Mouse (Mus musculus) R1 (cell line): ENCODE data around the gene Slc25a39.
"Not testable (repeated sequence)": the region's sequence is repeated elsewhere in the genome, so short reads cannot be mapped to it uniquely, and the experiment has no call there.

ENCODE experiments used
- DNase-seq: peaks from one replicate; pipeline ENCODE4 v3.0.0-alpha.2; 2018; ENCODE audit warnings: low read depth, low spot score

Slc25a39 gene

DNA sequence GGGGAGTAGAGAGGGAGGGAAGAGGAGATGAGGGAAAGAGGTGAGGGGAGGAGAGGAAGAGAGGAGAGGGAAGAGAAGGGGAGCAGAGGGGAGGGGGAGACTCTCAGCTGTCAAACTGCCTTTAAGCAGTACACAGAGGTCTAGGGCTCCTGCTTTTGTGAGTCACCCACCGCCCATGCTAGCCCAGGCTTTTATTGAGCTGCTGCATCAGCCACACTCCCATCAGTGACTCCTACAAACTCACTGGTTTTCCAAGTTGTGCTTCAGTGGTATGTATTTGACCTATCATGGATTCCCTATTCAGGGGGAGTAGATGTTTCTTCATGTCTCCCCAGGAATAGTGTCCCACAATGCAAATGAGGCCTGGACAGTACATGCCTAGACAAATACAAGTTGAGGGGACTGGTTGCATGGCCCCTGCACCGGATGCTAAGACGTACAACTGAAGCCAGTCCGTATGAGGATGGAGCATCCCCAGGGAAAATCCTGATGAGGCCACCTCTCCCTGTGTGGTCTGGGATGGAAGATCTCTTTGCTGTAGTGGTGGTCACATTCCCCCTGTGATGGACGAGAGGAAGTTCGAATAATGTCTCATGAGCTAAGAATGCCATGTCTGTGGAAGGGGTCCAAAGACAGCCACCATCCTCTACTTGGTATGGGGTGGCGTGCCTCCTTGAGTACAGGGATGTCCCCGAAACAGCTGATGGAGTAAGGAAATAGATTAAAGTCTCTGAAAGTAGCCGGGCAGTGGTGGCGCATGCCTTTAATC is 7.5 kb upstream of the Slc25a39 start:
- no peak for DNase-seq

DNA sequence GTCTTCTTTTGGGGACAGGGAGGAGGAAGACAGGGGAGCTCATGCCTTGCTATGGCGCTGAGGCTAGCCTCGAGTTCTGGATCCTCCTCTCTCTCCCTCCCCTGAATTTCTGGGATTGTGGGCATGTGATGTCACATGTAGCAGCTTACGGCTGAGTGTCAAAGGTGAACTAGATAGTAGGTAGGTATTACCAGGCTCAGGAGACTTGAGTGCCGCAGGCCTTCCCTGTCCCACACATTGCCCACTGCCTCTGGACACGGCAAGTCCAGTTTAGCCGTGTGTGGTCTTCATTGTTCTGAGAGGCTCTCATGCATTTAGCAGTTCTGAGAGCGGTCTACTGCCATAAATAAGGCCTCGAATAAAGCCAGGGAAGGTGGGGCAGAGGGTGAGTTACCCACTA is 5.3 kb upstream of the Slc25a39 start:
- no peak for DNase-seq

DNA sequence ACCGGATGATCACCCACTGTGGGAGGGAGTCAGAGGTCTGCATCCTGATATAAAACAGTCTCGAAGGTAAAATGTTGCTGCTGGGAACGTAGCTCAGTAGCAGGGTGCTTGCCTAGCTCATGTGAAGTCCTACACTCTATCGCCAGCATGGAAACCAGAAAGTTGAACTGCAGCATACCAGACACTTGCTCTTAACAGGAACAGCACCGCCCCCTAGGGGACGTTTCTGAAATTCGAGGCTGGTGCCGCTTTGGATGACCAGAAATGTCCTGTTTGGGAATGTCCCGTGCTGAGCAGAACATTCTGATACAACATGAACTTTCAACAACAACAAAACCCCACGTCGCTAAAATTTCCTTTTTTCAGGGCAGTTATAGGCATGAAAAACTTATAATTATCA is 4.0 kb upstream of the Slc25a39 start:
- peak; percentile 91 for DNase-seq

DNA sequence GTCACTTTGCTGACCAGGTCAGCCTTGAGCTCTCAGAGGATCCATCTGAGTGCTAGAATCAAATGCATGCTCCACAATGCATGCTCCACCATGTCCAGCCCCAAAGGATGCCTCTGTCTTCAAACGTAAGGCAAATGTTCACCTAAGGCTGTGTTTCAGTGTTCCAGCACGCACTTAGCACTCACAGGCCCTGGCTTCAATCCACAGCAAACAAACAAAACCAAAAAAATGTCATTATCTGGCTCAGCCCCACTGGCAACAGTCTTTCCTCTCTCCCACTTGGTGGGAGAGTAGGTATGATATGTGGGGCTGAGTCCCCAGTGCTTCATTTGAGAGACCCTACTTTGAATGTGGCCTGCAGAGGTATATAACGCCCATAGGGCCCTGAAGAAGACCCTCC is 3.3 kb upstream of the Slc25a39 start:
- DNase-seq = no peak

DNA sequence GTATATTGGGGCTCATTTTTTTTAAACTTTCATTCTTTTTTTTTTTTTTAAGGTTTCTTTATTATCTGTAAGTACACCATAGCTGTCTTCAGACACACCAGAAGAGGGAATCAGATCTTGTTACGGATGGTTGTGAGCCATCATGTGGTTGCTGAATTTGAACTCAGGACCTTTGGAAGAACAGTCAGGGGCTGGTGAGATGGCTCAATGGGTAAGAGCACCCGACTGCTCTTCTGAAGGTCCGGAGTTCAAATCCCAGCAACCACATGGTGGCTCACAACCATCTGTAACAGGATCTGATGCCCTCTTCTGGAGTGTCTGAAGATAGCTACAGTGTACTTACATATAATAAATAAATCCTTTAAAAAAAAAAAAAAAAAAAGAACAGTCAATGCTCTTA is 2.6 kb upstream of the Slc25a39 start:
- DNase-seq = not testable (repeated sequence)

DNA sequence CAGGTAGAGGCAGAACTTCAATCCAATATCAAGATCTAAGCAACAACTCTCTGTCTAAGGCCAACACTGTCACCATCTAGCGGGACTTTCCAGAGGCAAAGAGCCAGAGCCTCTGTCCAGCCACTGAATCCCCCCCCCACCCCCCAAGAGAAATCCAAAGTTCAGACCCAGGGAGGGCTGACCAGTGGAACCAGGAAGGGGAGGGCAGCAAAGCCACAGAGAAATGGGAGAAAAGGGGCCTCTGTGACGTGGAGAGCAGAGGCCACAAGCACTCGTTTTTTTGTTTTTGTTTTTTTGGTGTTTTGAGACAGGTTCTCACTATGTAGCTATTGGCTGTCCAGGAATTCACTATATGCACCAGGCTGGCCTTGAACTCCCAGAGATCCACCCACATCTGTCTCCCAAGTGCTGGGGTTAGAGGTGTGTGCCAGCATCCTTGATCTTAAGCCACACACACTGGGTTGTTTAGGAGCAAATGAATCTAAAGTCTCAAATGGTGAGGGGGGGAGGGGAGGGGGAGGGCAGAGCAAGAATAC is 2.1 kb upstream of the Slc25a39 start:
- no peak for DNase-seq

DNA sequence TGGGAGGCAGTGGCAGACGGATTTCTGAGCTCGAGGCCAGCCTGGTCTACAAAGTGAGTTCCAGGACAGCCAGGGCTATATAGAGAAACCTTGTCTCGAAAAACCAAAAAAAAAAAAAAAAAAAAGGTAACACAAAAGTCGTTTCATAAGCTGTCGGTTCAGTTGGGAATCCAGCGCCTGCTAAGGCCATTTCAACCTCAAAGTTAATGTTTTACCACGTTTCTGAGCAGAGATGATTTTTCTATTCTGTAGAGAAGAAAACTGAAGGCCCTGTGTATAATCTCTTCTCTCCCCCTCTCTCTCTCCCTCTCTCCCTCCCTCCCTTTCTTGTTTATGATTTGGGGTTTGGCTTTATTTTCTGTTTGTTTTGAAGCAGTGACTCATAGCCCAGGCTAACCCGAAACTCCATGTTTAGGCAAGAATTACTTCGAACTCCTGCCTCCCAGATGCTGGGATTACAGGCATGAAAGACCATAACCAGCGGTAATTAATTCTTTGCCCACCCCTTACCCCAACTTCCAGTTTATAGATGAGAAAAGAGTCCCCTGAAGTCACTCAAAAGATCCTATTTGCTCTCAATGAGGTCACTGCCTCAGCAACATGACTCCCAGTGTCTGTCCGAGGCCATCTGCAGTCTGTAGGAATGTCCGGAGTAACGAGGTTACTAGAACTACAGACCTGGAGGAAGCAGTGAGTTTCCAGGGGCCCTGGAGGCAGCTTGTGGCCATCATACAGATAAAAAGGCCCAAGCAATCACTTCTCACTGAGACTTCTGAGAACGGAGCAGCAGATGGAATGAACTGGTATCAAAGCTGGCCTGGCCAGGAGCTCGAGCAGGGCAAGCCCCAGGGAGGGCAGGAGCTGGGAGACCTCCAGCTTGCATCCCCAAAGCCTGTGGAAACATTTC is 1.4 kb upstream of the Slc25a39 start:
- DNase-seq = no peak

DNA sequence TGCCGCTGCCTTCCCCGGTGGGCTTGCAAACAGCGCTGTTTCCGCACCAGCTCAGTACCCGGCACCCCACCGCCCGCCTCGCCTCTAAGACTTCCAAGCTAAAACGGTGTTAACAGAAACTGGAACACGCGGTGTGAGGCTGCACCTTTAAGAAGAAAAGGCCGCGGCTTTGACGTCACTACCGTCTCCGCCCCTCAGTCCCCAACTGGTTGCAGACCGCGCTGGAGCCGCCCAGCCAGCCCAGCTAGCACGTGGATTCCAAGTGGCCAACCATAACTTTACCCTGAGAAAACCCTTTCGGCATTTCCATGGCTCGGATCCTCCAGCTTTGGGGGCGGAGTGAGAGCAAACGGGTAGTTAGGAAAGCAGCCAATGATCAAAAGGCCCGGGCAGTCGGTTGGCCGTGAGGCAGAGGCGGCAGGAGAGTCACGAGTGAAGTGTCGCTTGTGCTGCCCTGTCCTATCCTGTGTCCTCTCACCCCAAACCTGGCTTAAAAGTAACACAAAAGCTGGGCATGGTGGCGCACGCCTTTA is 664 bp upstream of the Slc25a39 start:
- DNase-seq = peak; percentile 100

DNA sequence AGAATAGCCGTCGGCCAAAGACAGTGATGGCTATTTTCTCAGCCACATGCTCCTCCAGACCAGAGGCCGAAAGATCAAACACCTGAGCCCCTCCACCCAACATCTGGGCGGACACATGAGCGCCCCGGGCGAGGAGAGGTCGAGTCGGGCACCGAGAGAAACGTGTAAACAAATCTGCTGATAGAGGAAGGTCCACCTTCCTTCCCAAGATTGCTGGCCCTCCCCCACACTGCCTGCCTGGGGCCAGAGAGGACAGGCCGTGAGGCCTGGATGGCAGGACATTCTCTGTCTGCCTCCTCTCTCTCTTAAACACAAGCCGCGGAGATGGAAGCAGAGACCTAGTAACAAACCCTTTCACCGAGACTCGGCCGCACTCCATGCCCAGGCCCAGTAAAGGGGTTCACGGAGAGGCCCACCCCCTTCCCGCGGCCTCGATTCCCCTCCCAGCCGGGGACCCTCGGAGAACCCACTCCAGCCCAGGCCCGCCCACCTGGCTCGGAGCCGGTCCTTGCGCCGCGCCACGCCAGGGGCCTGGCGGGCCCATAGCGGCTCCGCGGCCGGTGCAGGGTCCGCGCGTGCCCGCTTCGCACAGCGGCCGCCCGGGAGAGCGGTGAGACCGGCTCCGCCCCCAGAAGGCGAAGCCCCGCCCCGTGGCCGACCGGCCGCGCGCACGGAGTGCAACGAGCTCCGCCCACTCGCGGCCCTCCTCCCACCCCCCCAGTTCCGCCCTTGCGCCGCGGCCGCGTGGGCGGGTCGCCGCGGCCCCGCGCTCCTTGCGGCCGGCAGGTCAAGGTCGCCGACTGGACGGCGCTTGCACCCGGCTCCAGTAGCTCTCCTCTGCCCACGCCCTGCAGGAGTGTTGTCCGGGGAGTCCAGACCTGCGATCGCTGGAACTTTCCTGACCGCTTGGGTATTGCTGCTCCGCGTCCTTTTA is 579 bp downstream of the Slc25a39 start:
- DNase-seq = peak; percentile 86

DNA sequence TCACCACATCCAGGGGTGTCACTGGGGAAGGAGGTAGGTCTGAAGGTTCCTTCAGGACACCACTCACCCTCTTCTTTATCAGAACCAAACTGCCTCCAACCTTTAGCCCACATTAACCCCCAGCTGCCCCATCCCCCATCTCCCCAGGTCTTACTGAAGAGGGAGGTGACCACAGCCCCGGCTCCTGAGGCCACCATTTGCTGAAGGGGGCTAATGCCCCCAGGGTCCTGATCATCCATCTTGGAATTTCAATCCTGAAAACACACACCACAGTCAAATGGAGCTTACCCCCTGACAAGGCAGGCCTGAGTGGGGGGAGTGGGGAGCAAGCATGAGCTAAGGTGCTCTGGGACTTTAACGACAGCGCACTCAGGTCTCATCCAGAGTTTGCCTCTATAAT is 1.3 kb downstream of the Slc25a39 start:
- no peak for DNase-seq

DNA sequence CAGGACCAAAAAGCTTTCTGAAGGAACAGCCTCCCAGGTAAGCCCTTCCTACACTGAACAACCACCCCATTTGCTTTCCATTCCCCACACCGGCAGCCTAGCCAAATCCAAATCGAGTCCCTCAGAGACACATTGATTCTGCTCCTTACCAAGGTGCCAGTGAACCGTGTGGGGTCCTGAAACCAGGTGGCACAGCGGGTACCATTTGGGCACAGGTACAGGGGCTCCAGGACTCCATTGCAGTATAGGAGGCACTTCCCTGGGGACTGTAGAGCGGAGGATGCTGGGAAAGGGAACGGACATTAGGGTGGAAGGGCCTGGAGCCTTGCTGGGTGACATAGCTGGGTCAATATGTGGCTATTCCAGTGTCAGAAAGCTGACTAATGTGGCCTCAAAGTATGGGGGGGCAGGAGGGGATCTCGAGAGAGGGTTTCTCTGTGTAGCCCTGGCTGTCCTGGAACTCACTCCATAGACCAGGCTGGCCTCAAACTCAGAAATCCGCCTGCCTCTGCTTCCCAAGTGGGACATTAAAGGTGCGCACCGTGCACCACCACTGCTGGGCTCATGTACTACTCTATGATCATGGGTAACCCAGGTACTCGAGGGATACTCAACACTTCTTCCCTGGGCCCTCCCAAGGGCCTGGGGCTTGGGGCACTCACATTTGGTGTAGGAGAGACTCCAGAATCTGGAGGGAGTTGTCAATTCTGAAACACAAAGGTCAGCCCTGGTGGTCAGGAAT is 2.0 kb downstream of the Slc25a39 start:
- DNase-seq = no peak

DNA sequence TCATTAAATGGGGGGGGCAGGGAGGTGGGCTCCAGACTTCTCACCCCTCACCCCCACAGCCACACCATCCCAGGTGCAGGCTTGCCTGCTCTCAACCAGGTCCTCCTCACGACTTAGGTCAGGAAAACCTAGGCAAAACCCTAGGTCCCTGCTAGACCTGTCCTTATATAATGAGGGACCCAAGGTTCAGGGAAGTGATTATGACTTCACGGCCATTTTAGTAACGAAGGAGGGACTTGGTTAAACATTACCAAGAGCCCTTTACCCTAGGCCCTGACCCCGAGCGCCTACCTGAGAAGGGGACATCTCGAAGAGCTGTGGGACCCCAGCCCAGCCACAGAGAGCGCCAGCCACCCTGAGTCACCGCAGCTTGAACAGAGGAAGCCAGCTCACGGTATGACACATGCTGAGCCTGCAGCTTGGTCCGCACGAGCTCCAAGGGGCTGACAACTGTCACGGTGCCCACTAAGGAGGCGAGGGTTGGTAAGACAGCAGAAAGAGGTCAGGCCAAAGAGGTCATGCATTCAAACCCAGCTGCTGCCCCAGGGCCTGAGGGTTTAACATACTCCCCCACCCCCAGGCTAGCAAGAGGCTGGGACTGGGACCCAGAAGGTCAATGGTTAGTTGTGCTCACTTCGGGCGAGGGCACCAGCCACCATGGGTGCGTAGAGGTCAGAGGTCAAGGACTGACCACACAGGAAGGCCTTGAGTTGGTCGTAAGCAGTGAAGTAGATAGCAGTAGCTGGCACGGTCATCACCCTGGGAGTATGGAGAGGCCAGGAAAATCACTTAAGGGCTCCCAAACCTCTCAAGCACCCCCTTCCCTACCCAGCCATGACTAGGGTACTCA is 3.4 kb downstream of the Slc25a39 start:
- no peak for DNase-seq

DNA sequence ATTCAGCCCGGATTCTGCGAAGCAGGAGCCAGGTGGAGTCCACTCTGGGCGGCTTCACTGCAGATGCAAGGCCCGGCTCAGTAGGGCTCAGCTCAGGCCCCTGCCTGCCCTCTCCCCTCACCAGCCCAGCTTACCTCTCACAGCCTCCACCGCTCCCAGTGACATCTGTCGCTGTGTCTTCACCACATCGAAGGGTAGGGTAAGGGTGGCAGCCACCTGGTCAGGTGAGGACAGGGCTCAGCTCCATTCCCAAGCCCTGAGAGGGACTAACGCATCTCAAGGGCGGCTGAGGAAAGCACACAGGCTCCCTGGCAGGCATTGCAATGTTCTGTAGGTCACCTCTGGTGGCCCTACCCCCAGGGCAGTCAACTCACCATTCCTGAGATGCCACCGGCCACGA is 4.1 kb downstream of the Slc25a39 start:
- no peak for DNase-seq

DNA sequence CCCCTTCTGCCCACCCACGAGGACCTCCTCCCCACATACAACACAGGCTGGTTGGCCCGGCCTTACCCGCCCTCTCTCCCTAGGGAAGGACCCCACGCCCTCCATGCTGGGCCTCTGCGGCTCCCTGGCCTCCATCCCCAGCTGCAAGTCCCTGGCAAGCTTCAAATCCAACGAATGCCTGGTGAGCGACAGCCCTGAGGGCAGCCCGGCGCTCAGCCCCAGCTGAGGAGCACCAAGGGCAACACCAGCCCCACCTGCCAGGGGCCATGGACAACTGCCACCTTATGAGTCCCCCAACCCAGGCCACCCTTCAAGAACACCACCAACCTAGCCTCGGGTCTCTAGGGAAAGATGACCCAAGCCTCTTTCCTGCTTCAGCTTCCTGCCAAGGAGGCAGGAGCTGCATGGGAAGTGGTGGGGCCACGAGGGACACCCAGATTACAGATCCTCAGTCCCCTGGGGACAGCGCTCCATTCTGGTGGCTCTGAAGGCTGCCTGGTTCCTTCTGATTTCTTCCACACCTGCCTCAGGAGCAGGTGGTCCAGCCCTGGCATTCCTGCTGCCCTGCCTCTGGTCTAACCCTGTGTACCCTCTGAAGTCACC is 5.7 kb downstream of the Slc25a39 start:
- DNase-seq = no peak

DNA sequence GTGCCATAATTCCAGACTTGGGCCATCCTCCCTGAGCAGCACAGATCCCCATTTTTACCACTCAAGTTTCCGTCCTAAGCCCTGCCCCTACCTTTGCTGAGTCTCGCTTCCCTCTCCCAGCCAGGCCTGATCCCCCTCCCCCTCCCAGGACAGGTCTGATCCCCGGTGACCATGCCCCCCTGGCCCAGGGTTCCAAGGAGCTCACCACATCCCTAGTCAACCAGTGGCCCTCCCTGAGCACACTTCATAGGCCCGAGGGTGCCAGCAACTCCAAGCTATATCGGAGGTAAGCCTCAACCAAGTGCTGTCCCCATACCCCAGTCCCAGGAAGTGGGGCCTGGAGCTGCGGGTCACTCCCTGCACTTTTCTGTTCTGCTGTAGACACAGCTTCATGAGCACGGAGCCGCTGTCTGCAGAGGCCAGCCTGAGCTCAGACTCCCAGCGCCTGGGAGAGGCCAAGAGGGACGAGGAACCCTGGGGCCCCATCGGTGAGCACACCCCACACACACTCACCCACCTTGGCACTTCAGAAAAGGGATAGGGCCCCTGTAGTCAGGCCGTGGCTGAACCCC is 7.1 kb downstream of the Slc25a39 start:
- no peak for DNase-seq

DNA sequence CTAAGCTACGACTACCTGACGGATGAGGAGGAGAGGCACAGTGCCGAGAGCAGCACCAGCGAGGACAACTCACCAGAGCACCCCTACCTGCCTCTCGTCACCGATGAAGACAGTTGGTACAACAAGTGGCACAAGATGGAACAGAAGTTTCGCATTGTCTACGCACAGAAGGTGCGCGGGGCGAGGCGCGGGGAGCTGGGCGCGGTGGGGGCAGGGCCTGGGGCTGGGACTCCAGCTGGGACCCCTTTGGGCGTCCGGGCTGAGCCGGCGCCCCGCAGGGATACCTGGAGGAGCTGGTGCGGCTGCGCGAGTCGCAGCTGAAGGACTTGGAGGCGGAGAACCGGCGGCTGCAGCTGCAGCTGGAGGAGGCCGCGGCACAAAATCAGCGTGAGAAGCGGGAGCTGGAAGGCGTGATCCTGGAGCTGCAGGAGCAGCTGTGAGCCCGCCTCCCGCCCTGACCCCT is 8.1 kb downstream of the Slc25a39 start:
- no peak for DNase-seq

DNA sequence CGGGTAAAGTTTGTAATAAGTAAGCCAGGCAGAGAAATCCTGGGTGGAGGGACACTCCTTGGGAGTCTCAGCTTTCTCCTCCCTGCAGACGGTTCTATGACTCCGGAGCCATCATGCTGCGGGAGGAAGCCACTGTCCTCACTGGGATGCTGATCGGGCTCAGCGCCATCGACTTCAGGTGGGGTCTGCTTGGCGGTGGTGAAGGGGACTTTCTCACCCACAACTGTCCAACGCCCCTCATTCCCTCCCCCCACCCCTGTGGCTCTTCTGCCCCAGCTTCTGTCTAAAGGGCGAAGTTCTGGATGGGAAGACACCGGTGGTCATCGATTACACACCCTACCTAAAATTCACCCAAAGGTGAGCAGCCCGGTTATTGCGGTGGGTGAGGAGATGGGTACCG is 8.6 kb downstream of the Slc25a39 start:
- DNase-seq = no peak

DNA sequence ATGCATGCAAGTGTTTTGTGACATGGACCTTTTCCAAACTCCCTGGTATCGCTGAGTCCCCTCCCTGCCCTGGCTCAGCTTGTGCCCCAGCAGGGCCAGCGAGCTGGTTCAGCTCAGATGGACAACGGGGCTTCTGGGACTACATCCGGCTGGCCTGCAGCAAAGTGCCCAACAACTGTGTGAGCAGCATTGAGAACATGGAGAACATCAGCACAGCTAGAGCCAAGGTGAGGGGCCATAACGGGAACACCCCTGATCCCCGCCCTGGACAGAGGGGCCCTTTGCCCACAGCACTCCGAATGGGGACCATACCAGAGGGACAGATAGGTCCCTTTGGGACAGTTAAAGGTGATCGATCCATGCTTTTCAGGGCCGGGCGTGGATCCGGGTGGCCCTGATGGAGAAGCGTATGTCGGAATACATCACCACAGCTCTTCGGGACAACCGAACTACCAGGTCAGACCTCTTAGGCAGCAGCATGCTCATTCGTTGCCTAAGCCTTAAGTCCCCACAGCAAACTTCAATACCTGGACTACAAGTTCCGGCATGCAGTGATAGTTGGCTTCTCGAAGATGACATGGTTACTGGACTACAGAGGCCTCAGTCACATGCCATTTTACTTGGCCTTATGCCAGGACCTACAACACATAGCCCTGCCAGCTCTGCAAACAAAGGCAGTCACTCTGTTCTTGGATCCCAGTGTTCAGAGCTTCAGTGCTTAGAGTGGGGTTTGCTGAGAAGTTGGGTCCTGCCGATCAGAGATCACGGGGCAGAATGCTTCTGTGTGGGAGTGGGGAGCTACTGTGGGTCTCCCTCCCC is 9.5 kb downstream of the Slc25a39 start:
- no peak for DNase-seq
